Mouse (Mus musculus): ENCODE measurements at regions not wholly inside any gene's neighbourhood (a gene's known extent, or its start where the extent isn't known, plus 50 kb on each side); places are given as distances from the start of the nearest gene placed in this dataset.

- no peak for DNase-seq
These were observed 70.9 kb upstream of the Adgrl4 start for GRCm38 (mm10) chr3:151366707-151367306.

GRCm38 (mm10) chr3:151383326-151384019, 54.2 kb upstream of the Adgrl4 start:
- no peak for DNase-seq

GRCm38 (mm10) chr3:151384850-151385249, 52.8 kb upstream of the Adgrl4 start:
- no peak for DNase-seq

GRCm38 (mm10) chr3:151386103-151386502, 51.6 kb upstream of the Adgrl4 start:
- DNase-seq: no peak

Small RNAs in the stretch of these regions (microRNA-seq; reads per million reads assigned to microRNA genes)
- 0 reads per million in 2 experiments for gene Mir3963
